8 mouse cellular contexts compared by ENCODE assay signal in genomic region chr9:91361856-91362601, GRCm38 (mm10). TPM values are rescaled to one million over a fixed set of nuclear protein-coding genes. Genes with fewer than 3 reads are reported as not detected.
DNase-seq lines count a peak whose midpoint lies in the region; ATAC-seq and TF ChIP-seq lines count a peak whose summit lies in the region.

Gene Zic4, plus strand, starts transcription at chr9:91362413.

- peaks cover 16% of the 10 kb centered on the region for H3K79me2 ChIP-seq in myocyte (ENCODE audit: control insufficient read depth, insufficient read depth)

- H3K27me3 ChIP-seq in heart, embryonic 12.5 days (replicated peaks): peaks cover 79% of the 10 kb centered on the region
- H3K27me3 ChIP-seq in embryonic facial prominence, embryonic 14.5 days (replicated peaks; ENCODE audit: control insufficient read depth, insufficient read depth, low read length): peaks cover 90% of the 10 kb centered on the region
- peaks cover 72% of the 10 kb centered on the region for H3K27me3 ChIP-seq in intestine, embryonic 15.5 days (replicated peaks)
- H3K27me3 ChIP-seq in myocyte (ENCODE audit: control insufficient read depth, insufficient read depth, insufficient read length): no peaks in the 10 kb centered on the region

- no peaks in the 10 kb centered on the region for H3K9me3 ChIP-seq in heart, embryonic 12.5 days (replicated peaks)
- no peaks in the 10 kb centered on the region for H3K9me3 ChIP-seq in embryonic facial prominence, embryonic 14.5 days (ENCODE audit: control insufficient read depth, low read length)
- no peaks in the 10 kb centered on the region for H3K9me3 ChIP-seq in intestine, embryonic 15.5 days

- peak; percentile 38 for TF ChIP-seq POLR2A in myocyte (IDR thresholded peaks at IDR 0.05; ENCODE audit: insufficient read length, low read depth)

- H3K27ac ChIP-seq in heart, embryonic 12.5 days (ENCODE audit: poor library complexity, severe bottlenecking): no peak within 1 kb of the TSS
- H3K27ac ChIP-seq in embryonic facial prominence, embryonic 14.5 days (replicated peaks; ENCODE audit: low read depth, low read length): no peak within 1 kb of the TSS; the same call in 1 of the 2 replicates
- no peak within 1 kb of the TSS for H3K27ac ChIP-seq in intestine, embryonic 15.5 days

- DNase-seq in heart, adult 11 months: no peak
- DNase-seq in MN1 (ENCODE audit: low spot score): peak; percentile 78
- peak; percentile 38 for DNase-seq in embryonic facial prominence, embryonic 14.5 days (ENCODE audit: low spot score)
- DNase-seq in gastrocnemius, postnatal 10 days: no peak
- no peak for DNase-seq in urinary bladder, postnatal 36 days (ENCODE audit: low spot score in 2 of 2)

- peak; percentile 64; the same call in 1 of the 2 replicates for ATAC-seq in heart, embryonic 12.5 days (ENCODE audit: insufficient number of reproducible peaks, low FRiP score)
- ATAC-seq in embryonic facial prominence, embryonic 14.5 days (ENCODE audit: low read depth): peak; percentile 51
- peak; percentile 58 for ATAC-seq in intestine, embryonic 15.5 days

- 1% methylated on average over 45 of the region's 45 CpGs for WGBS in heart, embryonic 12.5 days
- whole genome bisulfite sequencing in embryonic facial prominence, embryonic 14.5 days: under 1% methylated on average over 44 of the region's 45 CpGs
- WGBS in intestine, embryonic 15.5 days: under 1% methylated on average over 45 of the region's 45 CpGs

- H3K36me3 ChIP-seq in heart, embryonic 12.5 days: no peaks in the 10 kb centered on the region
- H3K36me3 ChIP-seq in embryonic facial prominence, embryonic 14.5 days (ENCODE audit: control insufficient read depth, insufficient read depth, low read length): no peaks in the 10 kb centered on the region
- H3K36me3 ChIP-seq in intestine, embryonic 15.5 days: no peaks in the 10 kb centered on the region
- no peaks in the 10 kb centered on the region for H3K36me3 ChIP-seq in myocyte (ENCODE audit: control insufficient read depth, insufficient read depth)

- peak within 1 kb of the TSS; percentile 31 for H3ac ChIP-seq in myocyte (ENCODE audit: control insufficient read depth, insufficient read length)

- H3K4me1 ChIP-seq in heart, embryonic 12.5 days (replicated peaks): peaks cover 23% of the 10 kb centered on the region
- H3K4me1 ChIP-seq in embryonic facial prominence, embryonic 14.5 days (ENCODE audit: control insufficient read depth, insufficient read depth, low read length): no peaks in the 10 kb centered on the region
- peaks cover 12% of the 10 kb centered on the region; the same call in 1 of the 2 replicates for H3K4me1 ChIP-seq in intestine, embryonic 15.5 days (replicated peaks)

- 0 out of 2 replicates have a peak within 1 kb of the TSS, but pooled peaks have one; percentile 6 for H3K9ac ChIP-seq in heart, embryonic 12.5 days
- peak within 1 kb of the TSS; percentile 57; the same call in 1 of the 2 replicates for H3K9ac ChIP-seq in embryonic facial prominence, embryonic 14.5 days (ENCODE audit: low read depth, low read length)
- H3K9ac ChIP-seq in intestine, embryonic 15.5 days: no peak within 1 kb of the TSS

- peak within 1 kb of the TSS; percentile 65 for H3K4me2 ChIP-seq in heart, embryonic 12.5 days
- H3K4me2 ChIP-seq in embryonic facial prominence, embryonic 14.5 days (ENCODE audit: low read depth, low read length): peak within 1 kb of the TSS; percentile 52
- peak within 1 kb of the TSS; percentile 52 for H3K4me2 ChIP-seq in intestine, embryonic 15.5 days (replicated peaks)
- H3K4me2 ChIP-seq in myocyte (ENCODE audit: low read depth): peak within 1 kb of the TSS; percentile 70

- H3K4me3 ChIP-seq in heart, embryonic 12.5 days: peak within 1 kb of the TSS; percentile 44
- H3K4me3 ChIP-seq in embryonic facial prominence, embryonic 14.5 days (ENCODE audit: low read depth, low read length): peak within 1 kb of the TSS; percentile 39
- H3K4me3 ChIP-seq in intestine, embryonic 15.5 days (replicated peaks): peak within 1 kb of the TSS; percentile 30
- H3K4me3 ChIP-seq in myocyte: peak within 1 kb of the TSS; percentile 51

TF ChIP-seq in myocyte, 11 proteins besides CTCF, POLR2A, EP300 and RAD21:
- TF ChIP-seq USF1 (IDR thresholded peaks at IDR 0.05; ENCODE audit: low read depth) (no peak), POLR2AphosphoS2 (IDR thresholded peaks at IDR 0.05; ENCODE audit: insufficient read length, low read depth) (no peak)

RNA-seq across cellular contexts. Expression of gene Zic4, which starts in this region (rescaled TPM):
- polyA plus RNA-seq in heart, embryonic 12.5 days (2016; fragmentation: Nextera tagmentation; extraction: Ambion mirVana): 0.27 TPM in 1 of 2 replicates, not detected in the other
- 7.6 and 9.7 TPM in 2 replicates for polyA plus RNA-seq in embryonic facial prominence, embryonic 14.5 days (2014; fragmentation: Nextera tagmentation; extraction: Ambion mirVana)
- 0.16 TPM in 1 of 2 replicates, not detected in the other for polyA plus RNA-seq in intestine, embryonic 15.5 days (2015; fragmentation: Nextera tagmentation; extraction: Ambion mirVana)
- 1.3 TPM for polyA plus RNA-seq in myocyte (2012; fragmentation: generic; extraction: Trizol)
- under 1 TPM; 0.16 to 0.50 TPM for total RNA-seq in gastrocnemius, postnatal 10 days (2021)

Comparison
In these comparisons a context has a peak if more than half of its experiments do, and no peak if none do; other contexts are left out.
1. Peak in ATAC-seq, H3K4me3 ChIP-seq, H3K9ac ChIP-seq and H3K4me2 ChIP-seq in heart, embryonic 12.5 days; RNA of the gene not detected or under 1 TPM.
2. Peak in ATAC-seq, H3K4me3 ChIP-seq and H3K4me2 ChIP-seq in intestine, embryonic 15.5 days; RNA of the gene not detected or under 1 TPM.
3. DNase-seq: peak in MN1 (single experiment) and embryonic facial prominence, embryonic 14.5 days (single experiment); none in heart, adult 11 months (single experiment), gastrocnemius, postnatal 10 days (single experiment) and urinary bladder, postnatal 36 days (0 of 2).
4. Peak in every context shown above with its lines, with median percentiles within 50 percentile points of each other: ATAC-seq, H3K4me2 ChIP-seq and H3K4me3 ChIP-seq.